Mouse (Mus musculus): ENCODE measurements around the gene Gm27179.
"Not testable (repeated sequence)": the region's sequence is repeated elsewhere in the genome, so short reads cannot be mapped to it uniquely, and the experiment has no call there.

- TF ChIP-seq ZNF384 (IDR thresholded peaks at IDR 0.05; ENCODE audit: low read depth, low read length); ZC3H11A (IDR thresholded peaks at IDR 0.05; ENCODE audit: borderline replicate concordance, low read depth, low read length); MAFK (IDR thresholded peaks at IDR 0.05; ENCODE audit: insufficient read depth, low read depth, low read length); HCFC1 (IDR thresholded peaks at IDR 0.05; ENCODE audit: borderline replicate concordance, insufficient read depth, low read length); CHD2 (IDR thresholded peaks at IDR 0.05; ENCODE audit: low read depth, low read length): not testable (repeated sequence)
Measured at GRCm38 (mm10) chr14:69496259-69496658, 16.1 kb downstream of the Gm27179 start.

Data from ES-E14 (cell line).